ENCODE assay signal across 14 mouse cellular contexts in the genomic region with DNA sequence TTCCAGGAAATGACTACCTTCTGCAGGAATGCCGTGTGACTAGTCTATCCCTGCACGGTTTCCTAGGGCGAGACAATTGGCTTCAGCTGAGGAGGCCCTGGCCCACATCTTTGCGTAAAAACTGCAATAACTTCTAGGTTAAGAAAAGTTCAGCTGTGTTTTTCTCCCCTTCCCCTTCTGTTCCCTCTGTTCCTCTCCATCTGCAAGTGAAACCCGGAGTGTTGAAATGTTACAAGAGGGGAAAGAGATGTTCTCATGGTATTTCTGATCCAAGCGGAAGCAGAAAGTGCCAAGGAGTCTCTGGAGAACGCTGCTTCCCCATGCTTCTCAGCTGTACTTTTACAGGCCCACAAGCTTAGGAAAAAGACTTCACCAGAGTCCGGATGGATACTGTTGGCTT.
DNase-seq lines count a peak whose midpoint lies in the region; ATAC-seq lines count a peak whose summit lies in the region.
"Had no signal": no experiment of that assay in that cellular context is flagged by ENCODE, and none has a peak within 500 bp of the region (broad histone marks: within the 10 kb centered on the region; RNA-seq: fewer than 3 reads in every experiment).

No protein-coding gene starts in this region.

- no peaks in the 10 kb centered on the region for H3K27me3 ChIP-seq in kidney, embryonic 16.5 days (ENCODE audit: insufficient read depth, low read length)
- H3K27me3 ChIP-seq in limb, embryonic 12.5 days, result no peaks in the 10 kb centered on the region; the same call in 1 of the 2 replicates
- H3K27me3 ChIP-seq: liver, embryonic 15.5 days; midbrain, embryonic 13.5 days had no signal

- intact Hi-C loops in left cerebral cortex, postnatal 25 days (cut with DNase I), result no loop called here
- intact Hi-C loops in left cerebral cortex, postnatal 4 days (cut with DNase I), result no loop called here

- peaks cover 4% of the 10 kb centered on the region; the same call in 1 of the 2 replicates for H3K4me1 ChIP-seq in kidney, embryonic 16.5 days (ENCODE audit: insufficient read depth, low read length)
- H3K4me1 ChIP-seq in limb, embryonic 12.5 days (replicated peaks), result peaks cover 58% of the 10 kb centered on the region
- H3K4me1 ChIP-seq: liver, embryonic 15.5 days; midbrain, embryonic 13.5 days had no signal

- no peak overlapping the region for H3K4me3 ChIP-seq in kidney, embryonic 16.5 days (ENCODE audit: low read length)
- no peak overlapping the region for H3K4me3 ChIP-seq in limb, embryonic 12.5 days (replicated peaks)
- H3K4me3 ChIP-seq: liver, embryonic 15.5 days; midbrain, embryonic 13.5 days; neural tube, embryonic 13.5 days had no signal

- 0 out of 2 replicates have a peak, but pooled peaks have one; percentile 15 for ATAC-seq in kidney, embryonic 16.5 days (ENCODE audit: low FRiP score, low TSS enrichment)
- no peak for ATAC-seq in limb, embryonic 12.5 days (ENCODE audit: insufficient number of reproducible peaks, insufficient read depth, low FRiP score, low TSS enrichment, low read depth)
- no peak for ATAC-seq in CD4-positive, CD25-positive, alpha-beta regulatory T cell, adult 4 months
- ATAC-seq: midbrain, embryonic 13.5 days had no signal

- no peaks in the 10 kb centered on the region for H3K36me3 ChIP-seq in kidney, embryonic 16.5 days (ENCODE audit: insufficient read depth, low read length)
- no peaks in the 10 kb centered on the region for H3K36me3 ChIP-seq in limb, embryonic 12.5 days
- H3K36me3 ChIP-seq: liver, embryonic 15.5 days; midbrain, embryonic 13.5 days; neural tube, embryonic 13.5 days had no signal

- no peak overlapping the region for H3K4me2 ChIP-seq in kidney, embryonic 16.5 days (replicated peaks; ENCODE audit: low read depth, low read length)
- no peak overlapping the region; the same call in 1 of the 2 replicates for H3K4me2 ChIP-seq in limb, embryonic 12.5 days
- H3K4me2 ChIP-seq: hindbrain, embryonic 14.5 days; liver, embryonic 15.5 days; midbrain, embryonic 13.5 days; neural tube, embryonic 13.5 days had no signal

- no peak overlapping the region for H3K9ac ChIP-seq in kidney, embryonic 16.5 days (replicated peaks; ENCODE audit: low read length)
- H3K9ac ChIP-seq in limb, embryonic 12.5 days (replicated peaks), result no peak overlapping the region
- H3K9ac ChIP-seq: hindbrain, embryonic 14.5 days; liver, embryonic 15.5 days; midbrain, embryonic 13.5 days; neural tube, embryonic 13.5 days had no signal

- no peak for DNase-seq in kidney, postnatal 4 days
- DNase-seq in gastrocnemius, adult 18-20 months (ENCODE audit: low spot score), result peak; percentile 77
- peak; percentile 86 to 88 for DNase-seq in heart, adult 9 months (ENCODE audit: low spot score in 2 of 2)
- no peak for DNase-seq in left cerebral cortex, postnatal 25 days (ENCODE audit: low spot score in 2 of 2)
- no peak for DNase-seq in left cerebral cortex, postnatal 4 days
- DNase-seq: cerebellum, adult 9-11 months; right cerebral cortex, postnatal 25 days had no signal

- no peak overlapping the region for H3K27ac ChIP-seq in kidney, embryonic 16.5 days (ENCODE audit: low read length)
- peak overlapping the region; percentile 80 for H3K27ac ChIP-seq in limb, embryonic 12.5 days
- H3K27ac ChIP-seq: hindbrain, embryonic 14.5 days; liver, embryonic 15.5 days; midbrain, embryonic 13.5 days; neural tube, embryonic 13.5 days had no signal

- 60% methylated on average over 8 of the region's 8 CpGs for WGBS in kidney, embryonic 16.5 days
- 41% methylated on average over 8 of the region's 8 CpGs for WGBS in limb, embryonic 12.5 days

- no peaks in the 10 kb centered on the region for H3K9me3 ChIP-seq in kidney, embryonic 16.5 days (ENCODE audit: low read length)
- H3K9me3 ChIP-seq in limb, embryonic 12.5 days, result no peaks in the 10 kb centered on the region
- H3K9me3 ChIP-seq: liver, embryonic 15.5 days; midbrain, embryonic 13.5 days; neural tube, embryonic 13.5 days had no signal

Comparison
In these comparisons a context has a peak if more than half of its experiments do, and no peak if none do; other contexts are left out.
1. DNase-seq: peak in gastrocnemius, adult 18-20 months (single experiment) and heart, adult 9 months (2 of 2); none in kidney, postnatal 4 days (0 of 2), left cerebral cortex, postnatal 25 days (0 of 2) and left cerebral cortex, postnatal 4 days (single experiment).